Mouse (Mus musculus): ENCODE measurements around the gene Per2. TPM values are rescaled to one million over a fixed set of nuclear protein-coding genes. Genes with fewer than 3 reads are reported as not detected.

Gene Per2
- polyA plus RNA-seq, 1 experiment, result 0.96 TPM

- Histone ChIP-seq H3K27me3 (ENCODE audit: control insufficient read depth, insufficient read depth, insufficient read length) (no peaks in the 10 kb centered on the region), H3K79me2 (ENCODE audit: control insufficient read depth, insufficient read depth) (peaks cover 10% of the 10 kb centered on the region), H3K4me3 (ENCODE audit: insufficient read depth, poor library complexity, severe bottlenecking) (peak overlapping the region; percentile 72), H3K79me3 (ENCODE audit: low read depth) (no peaks in the 10 kb centered on the region), H3ac (ENCODE audit: control insufficient read depth, insufficient read length, low read depth) (peak overlapping the region; percentile 82), H3K36me3 (ENCODE audit: control insufficient read depth, insufficient read depth) (no peaks in the 10 kb centered on the region)
- TF ChIP-seq CEBPB (IDR thresholded peaks at IDR 0.05; ENCODE audit: low read depth), result no peak
- no peak for TF ChIP-seq MAX (IDR thresholded peaks at IDR 0.05)
- no peak for TF ChIP-seq CTCF (IDR thresholded peaks at IDR 0.05; ENCODE audit: control insufficient read depth, insufficient read depth, insufficient read length)
- TF ChIP-seq USF1 (IDR thresholded peaks at IDR 0.05; ENCODE audit: low read depth), result no peak
- no peak for TF ChIP-seq MYOD1 (IDR thresholded peaks at IDR 0.05; ENCODE audit: control insufficient read depth, insufficient read length, low read depth)
- no peak for TF ChIP-seq MYOG (IDR thresholded peaks at IDR 0.05; ENCODE audit: control insufficient read depth, extremely low read depth, insufficient read length)
- no peak for TF ChIP-seq FOSL1 (IDR thresholded peaks at IDR 0.05; ENCODE audit: insufficient read depth, low read length, poor library complexity, severe bottlenecking)
These were observed 46.7 kb downstream of the Per2 start for GRCm38 (mm10) chr1:91412286-91413029.

GRCm38 (mm10) chr1:91411631-91412285, 47.4 kb downstream of the Per2 start:
- no peaks in the 10 kb centered on the region for H3K27me3 ChIP-seq (ENCODE audit: control insufficient read depth, insufficient read depth, insufficient read length)
- H3K79me2 ChIP-seq (ENCODE audit: control insufficient read depth, insufficient read depth), result peaks cover 10% of the 10 kb centered on the region
- H3ac ChIP-seq (ENCODE audit: control insufficient read depth, insufficient read length, low read depth), result peak overlapping the region; percentile 82
- H3K79me3 ChIP-seq (ENCODE audit: low read depth), result no peaks in the 10 kb centered on the region
- no peak overlapping the region for H3K4me3 ChIP-seq (ENCODE audit: insufficient read depth, poor library complexity, severe bottlenecking)
- TF ChIP-seq FOSL1 (IDR thresholded peaks at IDR 0.05; ENCODE audit: insufficient read depth, low read length, poor library complexity, severe bottlenecking) (no peak), CTCF (IDR thresholded peaks at IDR 0.05; ENCODE audit: control insufficient read depth, insufficient read depth, insufficient read length) (no peak), MAX (IDR thresholded peaks at IDR 0.05) (no peak), MYOG (IDR thresholded peaks at IDR 0.05; ENCODE audit: control insufficient read depth, extremely low read depth, insufficient read length) (no peak), USF1 (IDR thresholded peaks at IDR 0.05; ENCODE audit: low read depth) (no peak), CEBPB (IDR thresholded peaks at IDR 0.05; ENCODE audit: low read depth) (no peak), MYOD1 (IDR thresholded peaks at IDR 0.05; ENCODE audit: control insufficient read depth, insufficient read length, low read depth) (no peak)
- no peaks in the 10 kb centered on the region for H3K36me3 ChIP-seq (ENCODE audit: control insufficient read depth, insufficient read depth)

- Histone ChIP-seq H3ac (ENCODE audit: control insufficient read depth, insufficient read length, low read depth) (no peak overlapping the region), H3K79me2 (ENCODE audit: control insufficient read depth, insufficient read depth) (peaks cover 10% of the 10 kb centered on the region), H3K27me3 (ENCODE audit: control insufficient read depth, insufficient read depth, insufficient read length) (no peaks in the 10 kb centered on the region), H3K79me3 (ENCODE audit: low read depth) (no peaks in the 10 kb centered on the region), H3K4me3 (ENCODE audit: insufficient read depth, poor library complexity, severe bottlenecking) (no peak overlapping the region), H3K36me3 (ENCODE audit: control insufficient read depth, insufficient read depth) (no peaks in the 10 kb centered on the region)
- no peak for TF ChIP-seq MYOG (IDR thresholded peaks at IDR 0.05; ENCODE audit: control insufficient read depth, extremely low read depth, insufficient read length)
These were observed 51.3 kb downstream of the Per2 start for GRCm38 (mm10) chr1:91407819-91408218.

GRCm38 (mm10) chr1:91405406-91406169, 53.5 kb downstream of the Per2 start:
- Histone ChIP-seq H3K4me3 (ENCODE audit: insufficient read depth, poor library complexity, severe bottlenecking) (no peak overlapping the region), H3K79me2 (ENCODE audit: control insufficient read depth, insufficient read depth) (no peaks in the 10 kb centered on the region), H3K27me3 (ENCODE audit: control insufficient read depth, insufficient read depth, insufficient read length) (no peaks in the 10 kb centered on the region), H3ac (ENCODE audit: control insufficient read depth, insufficient read length, low read depth) (no peak overlapping the region), H3K36me3 (ENCODE audit: control insufficient read depth, insufficient read depth) (no peaks in the 10 kb centered on the region), H3K79me3 (ENCODE audit: low read depth) (no peaks in the 10 kb centered on the region)
- TF ChIP-seq MAX (IDR thresholded peaks at IDR 0.05) (no peak), CEBPB (IDR thresholded peaks at IDR 0.05; ENCODE audit: low read depth) (no peak), CTCF (IDR thresholded peaks at IDR 0.05; ENCODE audit: control insufficient read depth, insufficient read depth, insufficient read length) (no peak), USF1 (IDR thresholded peaks at IDR 0.05; ENCODE audit: low read depth) (no peak), MYOG (IDR thresholded peaks at IDR 0.05; ENCODE audit: control insufficient read depth, extremely low read depth, insufficient read length) (no peak), MYOD1 (IDR thresholded peaks at IDR 0.05; ENCODE audit: control insufficient read depth, insufficient read length, low read depth) (no peak), FOSL1 (IDR thresholded peaks at IDR 0.05; ENCODE audit: insufficient read depth, low read length, poor library complexity, severe bottlenecking) (no peak)

- Histone ChIP-seq H3K4me3 (ENCODE audit: insufficient read depth, poor library complexity, severe bottlenecking) (no peak overlapping the region), H3K79me3 (ENCODE audit: low read depth) (no peaks in the 10 kb centered on the region), H3K79me2 (ENCODE audit: control insufficient read depth, insufficient read depth) (no peaks in the 10 kb centered on the region), H3ac (ENCODE audit: control insufficient read depth, insufficient read length, low read depth) (no peak overlapping the region), H3K36me3 (ENCODE audit: control insufficient read depth, insufficient read depth) (no peaks in the 10 kb centered on the region), H3K27me3 (ENCODE audit: control insufficient read depth, insufficient read depth, insufficient read length) (no peaks in the 10 kb centered on the region)
- TF ChIP-seq MYOD1 (IDR thresholded peaks at IDR 0.05; ENCODE audit: control insufficient read depth, insufficient read length, low read depth) (no peak), MYOG (IDR thresholded peaks at IDR 0.05; ENCODE audit: control insufficient read depth, extremely low read depth, insufficient read length) (no peak), CEBPB (IDR thresholded peaks at IDR 0.05; ENCODE audit: low read depth) (no peak), FOSL1 (IDR thresholded peaks at IDR 0.05; ENCODE audit: insufficient read depth, low read length, poor library complexity, severe bottlenecking) (no peak), MAX (IDR thresholded peaks at IDR 0.05) (no peak), USF1 (IDR thresholded peaks at IDR 0.05; ENCODE audit: low read depth) (no peak), CTCF (IDR thresholded peaks at IDR 0.05; ENCODE audit: control insufficient read depth, insufficient read depth, insufficient read length) (no peak)
These were observed 54.1 kb downstream of the Per2 start for GRCm38 (mm10) chr1:91404976-91405375.
